Mouse (Mus musculus): Measurements from ENCODE around the gene Bbs1.

DNA sequence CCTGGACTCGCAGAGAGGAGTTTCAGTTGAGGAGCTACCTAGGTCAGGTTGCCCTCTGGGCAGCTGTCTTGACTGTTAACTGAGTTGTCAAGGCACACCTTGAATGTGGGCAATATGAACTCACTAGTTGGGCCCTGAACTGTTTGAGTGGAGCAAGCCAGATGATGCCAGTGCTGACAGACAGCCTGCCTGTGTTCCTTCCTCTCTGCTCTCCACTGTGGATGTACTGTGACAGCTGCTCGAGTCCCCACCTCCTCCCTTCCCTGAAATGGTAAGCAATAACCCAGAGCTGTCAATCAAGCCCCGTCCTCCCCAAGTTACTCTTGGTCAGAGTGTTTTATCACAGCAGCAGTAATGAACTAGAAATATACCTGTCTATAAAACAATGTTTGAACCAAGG lies 6.5 kb downstream of the Bbs1 start:
- TF ChIP-seq EP300 (IDR thresholded peaks at IDR 0.05; ENCODE audit: low read depth in 1 of 2, low read length in 2 of 2) (no peak), RCOR1 (IDR thresholded peaks at IDR 0.05; ENCODE audit: low read depth, low read length) (no peak), TAL1 (IDR thresholded peaks at IDR 0.05; ENCODE audit: low read length) (no peak), ZNF384 (IDR thresholded peaks at IDR 0.05; ENCODE audit: low read depth, low read length) (no peak), CTCF (IDR thresholded peaks at IDR 0.05 in 2 of 3, conservative IDR thresholded peaks at IDR 0.05 in 1 of 3; ENCODE audit: control insufficient read depth in 1 of 3, insufficient read depth in 1 of 3, low read depth in 2 of 3, low read length in 3 of 3, poor library complexity in 1 of 3, severe bottlenecking in 1 of 3) (no peak), POLR2AphosphoS2 (IDR thresholded peaks at IDR 0.05; ENCODE audit: low read length) (no peak), MAX (IDR thresholded peaks at IDR 0.05; ENCODE audit: low read length) (no peak), CHD1 (IDR thresholded peaks at IDR 0.05; ENCODE audit: low read depth, low read length) (no peak), ZKSCAN1 (IDR thresholded peaks at IDR 0.05; ENCODE audit: low read depth, low read length) (no peak), GATA1 (IDR thresholded peaks at IDR 0.05; ENCODE audit: low read depth, low read length) (no peak), SMC3 (IDR thresholded peaks at IDR 0.05; ENCODE audit: low read depth, low read length) (no peak), HCFC1 (IDR thresholded peaks at IDR 0.05; ENCODE audit: low read depth, low read length) (no peak)
